Mouse (Mus musculus) kidney, postnatal 4 days (tissue): ENCODE measurements at regions not wholly inside any gene's neighbourhood (a gene's known extent, or its start where the extent isn't known, plus 50 kb on each side); places are given as distances from the start of the nearest gene placed in this dataset.
"Not testable (repeated sequence)": the region's sequence is repeated elsewhere in the genome, so short reads cannot be mapped to it uniquely, and the experiment has no call there.

Source experiments
- DNase-seq, 2 experiments: peaks; one replicate each; pipeline ENCODE4 v3.0.0; 2021; ENCODE audit warnings: mixed read lengths in 2 of 2

DNA sequence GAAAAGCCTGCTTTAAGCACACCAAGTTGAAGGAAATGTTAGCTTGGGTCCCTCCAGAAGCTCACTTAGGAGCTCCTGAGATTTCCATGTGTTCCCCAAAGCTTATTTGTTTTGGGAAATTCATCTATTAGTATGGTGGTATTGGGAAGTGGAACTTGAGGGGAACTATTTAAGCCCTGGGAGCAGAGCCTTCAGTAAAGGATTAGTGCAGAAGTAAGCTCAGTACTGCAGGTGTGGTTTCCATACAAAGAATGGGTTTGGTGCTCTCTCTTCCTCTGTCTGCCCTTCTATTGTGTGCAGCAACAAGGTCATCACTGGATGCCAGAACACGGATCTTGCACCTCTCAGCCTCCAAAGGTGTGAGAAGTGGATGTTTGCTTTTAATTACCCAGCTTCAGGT lies 57.2 kb downstream of the Foxa2 start:
- DNase-seq: no peak

- DNase-seq: no peak
Measured at GRCm38 (mm10) chr2:147988586-147988985, 58.2 kb downstream of the Foxa2 start.

DNA sequence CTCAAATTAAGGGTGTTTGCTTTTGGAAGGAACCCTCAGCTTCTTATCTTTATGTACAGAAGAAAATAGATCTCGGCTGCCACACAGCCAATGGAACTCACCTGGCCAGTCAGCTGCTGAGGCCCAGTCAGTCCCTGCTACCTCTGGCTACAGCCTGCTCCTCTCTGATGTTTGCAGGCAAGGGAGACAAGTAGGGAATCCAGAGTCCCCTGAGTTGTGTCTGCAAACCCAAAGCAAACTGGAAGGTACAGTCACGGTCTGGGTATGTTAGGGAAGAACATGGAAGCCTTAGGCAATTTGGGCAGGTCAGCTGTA lies 61.6 kb downstream of the Foxa2 start:
- no peak for DNase-seq

- DNase-seq: peak; percentile 37 to 59
Measured at GRCm38 (mm10) chr2:147984547-147985260, 62.1 kb downstream of the Foxa2 start.

DNA sequence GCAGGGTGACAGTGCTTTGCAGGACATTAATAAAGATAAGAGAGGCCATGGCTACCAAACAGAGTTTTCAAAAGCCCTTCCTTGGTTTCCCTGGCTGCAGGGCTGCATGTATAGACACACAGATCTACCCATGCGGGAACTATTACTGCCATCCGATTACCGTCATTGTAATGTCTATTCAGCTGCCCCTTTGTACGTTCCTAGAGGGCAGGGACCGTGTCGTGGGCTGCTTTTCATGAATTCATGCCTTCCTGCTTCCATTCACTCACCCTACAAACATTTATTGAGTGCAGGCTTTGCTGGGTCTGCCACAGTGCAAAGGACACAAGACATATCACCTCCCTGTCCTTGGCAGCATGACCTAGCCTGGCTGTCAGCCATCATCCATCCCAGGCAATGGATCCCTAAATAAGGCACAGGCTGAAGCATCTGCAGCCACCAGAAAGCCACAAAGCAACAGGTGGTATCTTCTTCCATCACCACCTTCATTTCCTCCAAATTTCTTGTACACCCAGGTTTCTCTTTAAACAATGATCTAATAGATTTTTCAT lies 65.8 kb downstream of the Foxa2 start:
- no peak for DNase-seq

DNA sequence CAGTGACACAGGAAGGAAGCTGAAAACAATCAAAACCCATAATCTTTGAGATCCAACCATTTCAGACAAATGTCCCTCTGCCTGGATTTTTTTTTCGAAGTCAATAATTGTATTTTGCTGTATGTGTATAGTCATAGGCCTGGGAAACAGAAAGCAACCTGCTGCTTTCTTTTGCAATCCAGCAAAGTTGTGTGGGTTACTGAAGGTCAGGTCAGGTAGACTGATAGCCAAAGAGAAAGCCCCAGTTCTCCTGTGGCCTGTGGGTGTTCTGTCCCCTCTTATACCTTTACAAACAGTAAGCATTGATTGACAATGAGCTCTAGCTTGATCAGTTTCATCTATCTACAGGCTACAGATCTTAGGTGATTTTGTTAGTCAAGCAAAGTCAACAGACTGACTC lies 66.4 kb downstream of the Foxa2 start:
- DNase-seq: no peak

DNA sequence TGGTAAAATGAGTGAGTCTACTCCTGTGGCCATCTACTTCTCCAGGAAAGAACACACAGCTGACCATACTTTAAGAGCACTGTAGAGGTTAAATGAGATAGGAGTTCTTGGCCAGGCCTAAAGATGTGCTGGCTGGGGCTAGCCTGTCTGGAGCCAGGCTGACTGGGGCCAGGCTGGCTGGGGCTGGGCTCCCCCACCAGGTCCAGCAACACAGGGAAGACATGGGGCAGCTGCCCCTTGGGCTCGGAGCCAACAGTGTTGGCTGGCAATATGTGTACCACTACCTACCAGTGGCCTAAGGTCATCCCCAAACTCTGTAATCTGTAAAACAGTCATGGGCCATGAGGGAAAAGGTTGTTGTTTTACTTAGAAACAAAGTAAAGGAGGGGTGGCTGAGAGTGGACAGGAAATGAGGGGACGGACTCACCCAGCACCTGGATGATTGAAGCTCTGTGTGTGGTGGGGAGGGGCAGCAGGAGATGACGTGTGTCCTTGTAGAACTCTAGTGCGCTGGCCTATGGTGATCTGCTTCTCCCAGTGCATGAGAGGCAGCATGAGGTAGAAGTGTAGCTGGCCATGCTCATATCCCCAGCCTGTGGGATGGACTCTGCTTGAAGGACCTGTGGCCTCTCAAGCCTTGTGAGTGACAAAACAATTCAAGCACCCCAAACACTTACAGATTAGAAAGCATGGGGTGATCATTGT lies 67.0 kb downstream of the Foxa2 start:
- DNase-seq: no peak

DNA sequence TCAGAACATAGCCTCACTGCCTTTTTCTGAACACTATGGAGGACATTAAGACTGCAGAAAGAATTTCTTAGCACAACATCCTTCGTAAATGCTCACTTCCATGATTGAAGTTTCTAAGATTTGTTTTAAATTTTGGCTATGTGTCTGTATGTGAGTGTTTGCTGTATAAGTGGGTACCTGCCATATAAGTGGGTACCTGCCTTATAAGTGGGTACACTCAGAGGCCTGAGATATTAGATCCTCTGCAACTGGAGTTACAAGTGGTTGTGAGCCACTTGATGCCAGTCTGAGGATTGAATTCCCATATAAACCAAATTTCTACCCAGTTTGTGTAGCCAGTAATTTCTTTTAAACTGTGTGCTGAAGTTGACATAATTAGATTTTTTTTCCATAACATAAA lies 67.8 kb downstream of the Foxa2 start:
- DNase-seq: no peak

DNA sequence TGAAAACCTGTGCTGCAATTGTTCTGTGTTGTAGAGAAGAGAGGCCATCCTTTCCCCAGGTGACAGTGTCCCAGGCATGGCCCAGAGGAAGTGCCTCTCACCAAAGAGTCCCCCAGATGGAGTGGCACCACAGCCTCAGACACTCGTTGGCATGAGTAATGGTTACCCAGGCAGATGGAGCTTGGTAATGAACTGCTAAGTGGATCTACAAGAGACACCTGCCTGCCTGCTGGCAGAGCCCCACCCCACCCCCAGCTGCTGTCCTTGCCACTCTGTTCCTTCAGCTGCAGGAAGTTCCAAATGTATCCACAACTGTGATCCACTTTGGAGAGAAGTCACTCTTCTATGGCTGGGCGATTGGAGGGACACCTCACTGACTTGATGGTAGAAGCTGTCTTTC lies 72.0 kb downstream of the Foxa2 start:
- DNase-seq: no peak

DNA sequence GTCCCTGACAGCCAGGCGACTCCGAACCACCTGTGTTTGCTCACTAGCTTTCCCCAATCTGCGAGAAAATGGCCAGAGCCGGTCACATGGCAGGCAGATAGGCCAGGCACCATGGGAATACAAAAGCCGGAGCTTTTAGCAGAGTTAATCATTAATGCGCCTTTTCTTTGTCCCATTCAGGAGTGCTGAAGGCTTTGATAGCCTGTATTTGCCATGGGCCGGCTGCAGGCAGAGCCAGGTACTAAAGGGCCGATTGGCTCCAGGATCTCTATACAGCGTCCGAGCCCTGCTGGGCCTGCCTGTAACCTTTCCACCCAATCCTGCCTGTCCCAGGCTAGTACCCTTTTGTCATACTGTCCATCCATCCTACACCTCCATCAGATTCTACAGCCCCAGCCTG lies 78.1 kb downstream of the Foxa2 start:
- DNase-seq: peak in 1 of 2 experiments; percentile 31

DNA sequence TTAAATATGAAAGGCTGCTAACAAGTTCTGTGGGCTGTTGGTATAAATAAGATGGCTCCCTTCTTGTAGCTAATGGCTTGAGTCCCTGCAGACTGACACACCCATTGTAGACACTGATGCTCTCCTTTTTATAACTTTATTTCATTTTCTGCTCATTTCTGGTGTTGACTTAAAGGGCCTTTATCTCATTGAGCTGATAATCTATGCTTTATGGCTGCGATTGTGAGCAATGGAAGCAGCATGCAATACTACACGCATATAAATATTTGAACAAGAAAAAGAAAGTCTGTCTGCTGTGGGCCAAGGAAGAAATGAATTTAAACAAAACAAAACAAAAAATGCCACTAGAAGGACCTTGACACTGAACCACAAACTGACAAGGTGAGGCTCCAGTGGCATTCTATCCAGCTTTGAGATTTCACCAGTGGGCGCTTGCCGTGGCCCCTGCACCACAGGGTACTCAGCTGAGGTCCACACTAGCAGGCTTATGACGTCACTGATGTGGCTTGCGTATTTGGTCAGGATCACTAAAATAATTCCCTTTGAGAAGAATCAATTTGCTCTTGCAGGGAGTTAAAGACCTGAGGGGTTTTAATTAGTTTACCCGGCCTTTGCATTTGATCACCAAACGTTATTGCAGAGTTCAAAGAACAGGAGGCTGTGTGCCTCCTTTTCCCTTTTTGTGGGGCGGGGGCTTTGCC lies 78.8 kb downstream of the Foxa2 start:
- no peak for DNase-seq

DNA sequence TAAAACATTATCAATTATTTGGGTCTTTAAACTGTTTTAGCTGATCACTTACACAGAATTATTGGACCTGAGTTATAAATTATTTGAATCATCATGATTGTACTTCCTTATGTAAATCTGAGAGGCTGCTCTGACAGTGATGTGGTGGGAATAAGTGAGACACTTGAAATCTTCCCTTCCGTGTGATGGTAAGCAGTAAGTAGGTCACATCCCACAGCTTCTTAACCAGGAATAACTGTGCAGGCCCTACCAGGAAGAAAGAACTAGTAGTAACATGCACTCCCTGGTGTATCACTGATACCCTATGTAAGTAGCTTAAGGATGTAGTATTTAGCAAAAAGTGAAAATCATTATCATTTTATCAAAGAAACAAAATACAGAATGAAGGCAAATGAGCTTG lies 83.5 kb downstream of the Foxa2 start:
- DNase-seq: not testable (repeated sequence)

- no peak for DNase-seq
Measured at GRCm38 (mm10) chr2:147961633-147962032, 85.1 kb downstream of the Foxa2 start.

DNA sequence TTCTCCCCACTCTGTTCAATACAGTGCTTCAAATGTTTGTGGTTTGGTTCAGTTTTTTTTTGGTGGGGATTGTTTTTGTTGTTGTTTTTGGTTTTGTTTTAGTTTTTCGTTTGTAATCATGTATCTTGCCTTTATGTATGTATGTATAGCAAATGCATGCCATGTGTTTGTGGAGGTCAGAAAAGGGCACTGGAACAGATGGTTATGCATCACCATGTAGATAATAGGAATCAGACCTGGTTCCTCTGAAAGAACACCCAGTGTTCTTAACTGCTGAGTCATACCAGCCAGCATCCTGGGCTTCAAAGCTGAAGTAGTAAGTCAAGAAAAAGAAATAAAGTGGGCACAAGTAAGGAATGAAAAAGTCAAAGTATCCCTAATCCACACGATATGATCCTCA lies 92.6 kb downstream of the Foxa2 start:
- no peak for DNase-seq

GRCm38 (mm10) chr2:147951233-147951632 lies 95.5 kb downstream of the Foxa2 start:
- DNase-seq: no peak

DNA sequence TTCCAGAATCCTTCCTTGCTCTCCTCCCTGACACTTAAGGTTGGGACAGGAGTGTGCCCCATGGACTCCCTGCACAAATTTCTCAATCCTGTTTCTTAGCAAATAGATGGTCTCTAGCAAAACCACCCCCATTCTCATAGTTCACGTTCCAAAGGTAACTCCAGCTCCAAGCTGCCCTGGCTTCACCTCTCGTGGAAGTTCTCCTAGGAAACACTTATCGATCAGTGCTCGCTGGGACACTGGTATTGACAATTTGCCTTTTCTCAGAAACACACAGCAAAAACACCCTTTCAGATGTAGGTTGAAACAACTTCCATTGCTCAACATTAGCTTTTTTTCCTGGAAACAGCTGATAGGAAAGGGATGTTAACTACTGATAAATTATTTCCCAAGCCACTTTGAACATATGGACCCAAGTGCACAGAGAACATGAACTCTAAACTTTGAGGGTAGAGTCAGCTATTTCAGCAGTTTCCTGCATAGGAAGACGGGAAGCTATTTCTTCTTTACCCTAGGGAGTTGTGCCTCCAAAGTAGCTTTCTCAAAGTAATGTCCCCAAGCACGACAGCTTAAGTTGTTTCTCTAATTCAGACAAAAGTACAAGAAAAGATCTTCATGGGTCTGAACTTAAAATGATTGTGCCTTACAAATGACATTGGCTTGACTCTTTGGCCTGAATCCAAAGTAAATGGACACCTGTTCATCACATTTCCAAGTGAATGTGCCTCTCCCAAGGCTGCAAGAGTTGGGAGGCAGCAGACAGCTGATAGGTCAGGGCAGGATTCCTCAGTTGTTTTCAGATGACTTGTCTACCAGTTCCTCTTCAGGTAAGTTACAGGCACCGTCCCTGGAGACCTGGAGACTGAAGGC lies 102.4 kb downstream of the Foxa2 start:
- no peak for DNase-seq

DNA sequence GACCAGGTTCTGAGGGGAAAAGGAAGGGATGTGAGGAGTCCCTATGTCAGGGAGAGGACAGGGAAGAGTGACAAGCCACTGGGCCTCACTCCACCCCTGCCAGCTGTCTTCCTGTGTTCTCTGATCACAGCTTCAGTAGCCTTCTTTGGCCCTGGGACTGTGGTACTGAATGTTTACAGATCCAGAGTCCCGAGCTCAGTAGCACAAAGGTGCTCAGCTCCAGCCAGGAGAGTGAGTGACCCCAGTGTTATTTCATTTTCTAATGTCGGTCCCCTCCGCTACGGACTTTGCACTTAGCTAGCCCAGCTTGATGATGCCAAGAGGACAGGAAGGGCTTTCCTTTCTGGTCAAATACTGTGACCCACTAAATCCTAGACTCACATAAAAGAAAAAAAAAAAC lies 104.2 kb downstream of the Foxa2 start:
- no peak for DNase-seq

GRCm38 (mm10) chr2:147941319-147941718 lies 105.5 kb downstream of the Foxa2 start:
- no peak for DNase-seq

DNA sequence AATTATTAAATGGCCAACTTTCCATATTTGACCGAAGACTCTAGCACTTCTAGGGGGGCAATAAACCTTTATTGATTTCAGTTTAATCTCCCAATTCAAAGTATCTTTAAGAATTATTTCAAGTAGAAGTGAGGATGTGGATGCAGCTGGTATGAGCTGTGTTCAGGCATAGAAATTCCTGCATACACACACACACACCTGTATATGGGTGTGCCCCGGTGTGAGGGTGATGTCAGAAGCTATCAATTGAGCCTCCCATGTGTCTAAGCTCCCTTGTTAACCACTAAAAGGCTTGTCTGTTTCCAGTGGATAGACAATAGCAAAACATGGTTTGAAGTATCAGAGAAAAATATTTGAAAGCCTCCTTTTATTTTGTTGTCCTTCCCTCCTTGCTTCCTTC lies 114.3 kb downstream of the Foxa2 start:
- no peak for DNase-seq

- no peak for DNase-seq
Measured at GRCm38 (mm10) chr2:147929031-147929711, 117.6 kb downstream of the Foxa2 start.

GRCm38 (mm10) chr2:147927792-147928670 lies 118.7 kb downstream of the Foxa2 start:
- peak; percentile 31 to 61 for DNase-seq
